Mouse (Mus musculus) bone marrow macrophage, adult 2 months (primary cell): ENCODE data around the gene Col23a1.

Experiments used
- CTCF ChIP-seq: IDR thresholded peaks from 2 replicates; pipeline ENCODE4 v1.5.1; 2012; ENCODE audit warnings: low read depth, mild to moderate bottlenecking, low read length, moderate library complexity
- POLR2A ChIP-seq: IDR thresholded peaks from 2 replicates; pipeline ENCODE4 v1.6.1; 2012; ENCODE audit warnings: mild to moderate bottlenecking, low read depth, low read length, borderline replicate concordance

- TF ChIP-seq CTCF (no peak), POLR2A (no peak)
Observed at GRCm38 (mm10) chr11:51421878-51422277, 132.2 kb downstream of the Col23a1 start.
